Mouse (Mus musculus) MEL (cell line): ENCODE measurements around the gene Uhrf2. TPM values are rescaled to one million over a fixed set of nuclear protein-coding genes. Genes with fewer than 3 reads are reported as not detected.

Experiments
- DNase-seq: peaks from one replicate; pipeline ENCODE4 v3.0.0; 2011; ENCODE audit warnings: low read depth, low spot score
- H3K27ac ChIP-seq: 2 replicates; pipeline ENCODE4 v1.5.1; 2012; ENCODE audit warnings: low read depth, mild to moderate bottlenecking, control low read depth, low read length, moderate library complexity; ENCODE audit not compliant: control insufficient read depth
- H3K27me3 ChIP-seq, 2 experiments: fragments of 150-350 bp in 1 of 2; sonication (generic) in 1 of 2; 2 replicates each; pipeline ENCODE4 v1.6.1; 2012; ENCODE audit warnings: low read length in 2 of 2, mild to moderate bottlenecking in 2 of 2, improper control_type of control experiment in 1 of 2, moderate library complexity in 1 of 2; ENCODE audit not compliant: insufficient read depth in 2 of 2, control insufficient read depth in 1 of 2
- H3K36me3 ChIP-seq, 2 experiments: 2 replicates each; pipeline ENCODE4 v1.6.1; 2012 to 2014; ENCODE audit warnings: low read length in 2 of 2, improper control_type of control experiment in 1 of 2, inconsistent platforms in 1 of 2, mild to moderate bottlenecking in 1 of 2; ENCODE audit not compliant: insufficient read depth in 2 of 2, control insufficient read depth in 1 of 2
- H3K4me1 ChIP-seq, 2 experiments: fragments of 150-350 bp in 1 of 2; sonication (generic) in 1 of 2; 2 replicates each; pipeline ENCODE4 v1.6.1; 2012; ENCODE audit warnings: low read length in 2 of 2, improper control_type of control experiment in 1 of 2, mild to moderate bottlenecking in 1 of 2; ENCODE audit not compliant: insufficient read depth in 2 of 2, control insufficient read depth in 1 of 2
- H3K4me3 ChIP-seq, 2 experiments: fragments of 150-350 bp in 1 of 2; sonication (generic) in 1 of 2; 2 replicates each; pipeline ENCODE4 v1.5.1; 2012; ENCODE audit warnings: low read depth in 2 of 2, low read length in 2 of 2, mild to moderate bottlenecking in 2 of 2, moderate library complexity in 2 of 2, control low read depth in 1 of 2, improper control_type of control experiment in 1 of 2; ENCODE audit not compliant: control insufficient read depth in 1 of 2, insufficient read depth in 1 of 2
- H3K79me2 ChIP-seq: 2 replicates; pipeline ENCODE4 v1.6.1; 2012; ENCODE audit warnings: mild to moderate bottlenecking, low read length, moderate library complexity; ENCODE audit not compliant: control insufficient read depth, poor library complexity, insufficient read depth
- H3K9ac ChIP-seq: 2 replicates; pipeline ENCODE4 v1.6.1; 2012; ENCODE audit warnings: low read depth, mild to moderate bottlenecking, control low read depth, low read length, moderate library complexity; ENCODE audit not compliant: control insufficient read depth, poor library complexity, severe bottlenecking
- H3K9me3 ChIP-seq: fragments of 150-350 bp; sonication (generic); replicated peaks from 2 replicates; pipeline ENCODE4 v1.6.1; 2012; ENCODE audit warnings: mild to moderate bottlenecking, low read length, improper control_type of control experiment, moderate library complexity; ENCODE audit not compliant: insufficient read depth
- GATA1 ChIP-seq: IDR thresholded peaks from 2 replicates; pipeline ENCODE4 v1.6.1; 2011; ENCODE audit warnings: low read depth, low read length, improper control_type of control experiment
- KAT2A ChIP-seq: conservative IDR thresholded peaks from 2 replicates; pipeline ENCODE4 v1.6.1; 2012; ENCODE audit warnings: low read depth, low read length, improper control_type of control experiment, inconsistent platforms
- MAFK ChIP-seq: IDR thresholded peaks from 2 replicates; pipeline ENCODE4 v1.6.1; 2011; ENCODE audit warnings: low read depth, mild to moderate bottlenecking, low read length, improper control_type of control experiment, borderline replicate concordance
- MEF2A ChIP-seq: IDR thresholded peaks from 2 replicates; pipeline ENCODE4 v1.6.1; 2014; ENCODE audit warnings: low read depth, mild to moderate bottlenecking, inconsistent platforms, low read length, improper control_type of control experiment; ENCODE audit not compliant: poor library complexity, insufficient replicate concordance, severe bottlenecking; ENCODE audit errors: extremely low read depth
- MYC ChIP-seq: IDR thresholded peaks from 2 replicates; pipeline ENCODE4 v1.6.1; 2011; ENCODE audit warnings: low read depth, mild to moderate bottlenecking, low read length, improper control_type of control experiment, moderate library complexity
- POLR2A ChIP-seq, 2 experiments: IDR thresholded peaks; 2 replicates each; pipeline ENCODE4 v1.6.1; 2011 to 2012; ENCODE audit warnings: low read length in 2 of 2, mild to moderate bottlenecking in 2 of 2, control low read depth in 1 of 2, improper control_type of control experiment in 1 of 2, low read depth in 1 of 2, moderate library complexity in 1 of 2; ENCODE audit not compliant: control insufficient read depth in 1 of 2, insufficient read depth in 1 of 2, poor library complexity in 1 of 2
- RCOR1 ChIP-seq: IDR thresholded peaks from 2 replicates; pipeline ENCODE4 v1.6.1; 2012; ENCODE audit warnings: low read depth, mild to moderate bottlenecking, inconsistent platforms, low read length, improper control_type of control experiment
- SMC3 ChIP-seq: IDR thresholded peaks from 2 replicates; pipeline ENCODE4 v1.6.1; 2011; ENCODE audit warnings: low read depth, low read length, improper control_type of control experiment
- UBTF ChIP-seq: IDR thresholded peaks from 2 replicates; pipeline ENCODE4 v1.6.1; 2012; ENCODE audit warnings: low read depth, mild to moderate bottlenecking, inconsistent platforms, low read length, improper control_type of control experiment, moderate library complexity, borderline replicate concordance; ENCODE audit not compliant: insufficient read depth
- USF2 ChIP-seq, 2 experiments: IDR thresholded peaks; 2 replicates each; pipeline ENCODE4 v1.6.1; 2011 to 2012; ENCODE audit warnings: improper control_type of control experiment in 2 of 2, low read length in 2 of 2, borderline replicate concordance in 1 of 2, inconsistent platforms in 1 of 2, low read depth in 1 of 2, mild to moderate bottlenecking in 1 of 2; ENCODE audit not compliant: insufficient read depth in 1 of 2
- ZMIZ1 ChIP-seq: IDR thresholded peaks from 2 replicates; pipeline ENCODE4 v1.6.1; 2012; ENCODE audit warnings: low read depth, mild to moderate bottlenecking, inconsistent platforms, low read length, improper control_type of control experiment, moderate library complexity
- polyA plus RNA-seq, 2 experiments: library from polyadenylated mRNA; stranded (reverse) in 1 of 2; unstranded in 1 of 2; fragments of >175 nt in 1 of 2; fragments of >200 nt in 1 of 2; gene quantifications; 2 replicates each; pipeline versions ENCODE4 v1.2.1 to v1.2.4; 2012; ENCODE audit warnings: low replicate concordance in 2 of 2, low read depth in 1 of 2; ENCODE audit not compliant: insufficient read length in 2 of 2, insufficient read depth in 1 of 2, missing spikeins in 1 of 2
- total RNA-seq: library from RNA; depleted of rRNA; stranded (reverse); fragments of 300-350 nt; gene quantifications from 2 replicates; pipeline ENCODE4 v1.2.3, GENCODE M21; 2012

Uhrf2 gene
- total and polyA plus RNA-seq, 3 experiments, result 18.0 to 19.0 TPM; not detected in 1

DNA sequence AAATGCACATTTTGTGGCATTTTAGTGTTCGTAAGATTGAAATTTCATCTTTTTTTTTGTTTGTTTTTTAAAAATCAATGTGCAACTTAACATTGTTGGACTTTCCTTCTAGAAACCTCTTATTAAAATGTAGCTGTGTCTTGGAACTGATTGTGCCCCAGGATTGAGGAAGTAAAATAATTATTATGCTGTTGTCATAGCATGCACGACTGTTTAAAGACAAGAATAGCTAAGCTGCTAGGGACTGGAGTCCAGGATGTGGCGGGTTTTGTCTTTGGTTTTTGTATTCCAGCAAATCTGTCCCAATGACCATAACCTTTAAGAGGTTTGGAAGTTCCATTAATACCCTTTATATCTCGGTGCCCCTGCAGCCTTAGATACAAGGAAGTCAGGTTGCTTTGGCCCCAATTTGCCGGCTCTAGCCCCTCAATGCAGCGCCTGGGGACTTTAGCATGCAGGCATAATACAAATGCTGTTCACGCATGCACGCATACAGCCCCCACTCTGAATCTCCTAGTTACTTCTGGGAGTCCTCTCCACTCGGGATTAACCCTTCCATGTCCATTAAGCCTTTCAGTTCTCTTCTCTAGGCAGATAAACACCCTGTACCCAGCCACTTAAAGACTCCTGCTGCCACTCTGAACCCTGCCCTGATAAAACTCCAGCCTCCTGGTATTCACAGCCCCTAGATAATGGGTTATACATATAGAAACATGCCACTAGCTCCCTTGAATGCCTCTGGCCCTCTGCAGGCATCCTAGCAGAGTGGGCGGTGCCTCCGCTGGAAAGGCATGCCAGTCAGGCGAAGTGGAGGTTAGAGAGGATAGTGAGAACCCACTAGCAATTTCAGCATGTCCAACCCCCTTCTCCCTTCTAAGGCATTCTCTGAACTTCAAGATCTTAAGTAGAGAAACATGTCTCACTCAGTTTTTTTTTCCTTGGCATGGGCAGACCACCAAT is 29.6 kb upstream of the Uhrf2 start:
- peak; percentile 45 for DNase-seq
- Histone ChIP-seq H3K36me3 (no peaks in the 10 kb centered on the region), H3K4me1 (no peaks in the 10 kb centered on the region), H3K79me2 (no peaks in the 10 kb centered on the region), H3K9me3 (no peaks in the 10 kb centered on the region), H3K27ac (no peak overlapping the region), H3K9ac (no peak overlapping the region), H3K27me3 (peaks cover under 1 to 1% of the 10 kb centered on the region in 2 experiments; a peak in 1 of 4 replicates), H3K4me3 (no peak overlapping the region)
- TF ChIP-seq USF2 (IDR thresholded peaks at IDR 0.05; ENCODE audit: borderline replicate concordance in 1 of 2, insufficient read depth in 1 of 2, low read depth in 1 of 2, low read length in 2 of 2) (no peak), UBTF (no peak), SMC3 (no peak)

DNA sequence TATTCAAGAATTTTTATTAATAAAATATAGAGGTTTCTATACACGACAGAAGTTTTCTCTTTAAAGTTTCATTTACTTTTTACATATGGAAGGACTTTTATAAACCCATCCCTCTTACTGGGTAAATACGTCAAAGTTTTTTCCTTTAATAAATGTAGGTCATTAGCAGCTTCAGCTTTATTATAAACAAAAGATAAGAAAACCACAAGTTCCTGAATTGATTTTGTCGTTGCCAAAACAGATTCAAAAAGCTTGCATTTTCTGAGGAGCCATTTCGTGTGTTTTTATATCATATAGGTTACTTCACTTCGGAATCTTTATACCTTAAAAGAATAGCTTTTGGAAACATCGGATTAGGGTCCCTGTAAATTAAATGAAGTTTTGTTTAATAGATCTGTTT is 28.8 kb upstream of the Uhrf2 start:
- H3K9ac ChIP-seq, result no peak overlapping the region
- H3K79me2 ChIP-seq, result no peaks in the 10 kb centered on the region
- no peaks in the 10 kb centered on the region for H3K36me3 ChIP-seq
- H3K4me1 ChIP-seq, result no peaks in the 10 kb centered on the region
- no peak overlapping the region for H3K4me3 ChIP-seq
- TF ChIP-seq MYC (no peak), MAFK (peak; percentile 31; the same call in 1 of the 2 replicates), POLR2A (IDR thresholded peaks at IDR 0.05; ENCODE audit: control insufficient read depth in 1 of 2, insufficient read depth in 1 of 2, low read depth in 1 of 2, low read length in 2 of 2, poor library complexity in 1 of 2) (no peak), GATA1 (peak; percentile 62; the same call in 1 of the 2 replicates), RCOR1 (peak; percentile 99)
- H3K27ac ChIP-seq, result no peak overlapping the region
- H3K27me3 ChIP-seq, result peaks cover 1 to 2% of the 10 kb centered on the region in 2 experiments; a peak in 1 of 4 replicates
- no peaks in the 10 kb centered on the region for H3K9me3 ChIP-seq
- DNase-seq, result no peak

DNA sequence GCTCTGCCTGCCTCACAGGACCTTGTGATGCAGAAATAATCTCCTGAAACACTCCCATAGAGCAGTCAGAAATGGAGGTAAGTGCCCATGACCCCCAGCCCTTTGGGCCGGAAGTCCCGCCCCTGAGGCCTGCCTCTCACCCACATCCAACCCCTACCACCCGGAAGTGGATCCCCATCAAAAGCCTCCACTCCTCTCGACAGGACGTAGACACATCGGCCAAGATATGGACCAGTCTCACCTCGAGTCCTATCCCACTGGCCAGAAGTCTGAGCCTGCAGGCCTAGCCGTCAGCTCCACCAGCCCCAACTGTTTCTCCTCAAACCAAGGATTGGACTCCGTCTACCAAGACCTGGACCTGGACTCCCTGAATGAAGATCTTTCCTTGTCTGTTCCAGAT is 26.7 kb upstream of the Uhrf2 start, which contains the start of gene Trpd52l3:
Gene Trpd52l3 (plus strand): TSS at position 170 of the 400 bp plus-strand sequence.
- Histone ChIP-seq H3K4me1 (no peaks in the 10 kb centered on the region), H3K27ac (no peak within 1 kb of the TSS), H3K27me3 (peaks cover 0 to 2% of the 10 kb centered on the region in 2 experiments; a peak in 2 of 4 replicates), H3K36me3 (no peaks in the 10 kb centered on the region), H3K9me3 (no peaks in the 10 kb centered on the region), H3K4me3 (no peak within 1 kb of the TSS), H3K9ac (no peak within 1 kb of the TSS), H3K79me2 (no peaks in the 10 kb centered on the region)
- TF ChIP-seq MEF2A, result no peak
- no peak for TF ChIP-seq SMC3
- no peak for TF ChIP-seq KAT2A
- TF ChIP-seq ZMIZ1, result no peak
- no peak for TF ChIP-seq MAFK
- DNase-seq, result no peak
